20 mouse cellular contexts compared by ENCODE assay signal in the genomic region with DNA sequence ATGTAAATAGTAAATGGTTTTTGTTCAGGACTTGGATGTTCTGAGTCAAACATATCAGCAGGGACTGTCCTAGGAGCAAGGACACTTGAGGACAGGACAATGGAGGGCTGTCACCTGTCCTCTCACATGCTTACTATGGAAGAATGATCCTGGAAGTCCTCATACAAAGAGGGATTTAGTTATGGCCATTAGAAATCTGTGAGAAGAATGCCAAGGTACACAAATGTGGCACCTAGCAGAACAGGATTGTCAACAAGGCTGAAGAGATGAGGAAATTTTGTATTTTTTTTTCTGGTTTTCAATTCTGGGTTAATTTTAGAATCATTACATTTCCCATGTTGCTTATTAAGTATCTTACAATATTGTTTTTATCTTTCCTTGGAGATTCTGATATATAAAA.
"Had no signal": no experiment of that assay in that cellular context is flagged by ENCODE, and none has a peak within 500 bp of the region (broad histone marks: within the 10 kb centered on the region; RNA-seq: fewer than 3 reads in every experiment).

No protein-coding gene starts in this region.

- H3K4me2 ChIP-seq: heart, embryonic 11.5 days; heart, embryonic 13.5 days; heart, embryonic 15.5 days; hindbrain, embryonic 13.5 days; hindbrain, embryonic 15.5 days; limb, embryonic 13.5 days; limb, embryonic 15.5 days; liver, embryonic 11.5 days had no signal

- H3K9ac ChIP-seq: heart, embryonic 13.5 days; heart, embryonic 15.5 days; hindbrain, embryonic 13.5 days; hindbrain, embryonic 15.5 days; limb, embryonic 13.5 days; limb, embryonic 15.5 days had no signal

- ATAC-seq: hindbrain, postnatal 0 days; intestine, embryonic 16.5 days had no signal

- H3K4me3 ChIP-seq: heart, adult 2 months; heart, embryonic 13.5 days; heart, embryonic 15.5 days; hindbrain, embryonic 13.5 days; hindbrain, embryonic 15.5 days; limb, embryonic 13.5 days; limb, embryonic 15.5 days had no signal

- H3K9me3 ChIP-seq: heart, embryonic 13.5 days; heart, embryonic 15.5 days; hindbrain, embryonic 13.5 days; hindbrain, embryonic 15.5 days; limb, embryonic 13.5 days; limb, embryonic 15.5 days had no signal

- H3K27me3 ChIP-seq: heart, embryonic 13.5 days; heart, embryonic 15.5 days; hindbrain, embryonic 13.5 days; hindbrain, embryonic 15.5 days; limb, embryonic 13.5 days; limb, embryonic 15.5 days had no signal

- H3K27ac ChIP-seq: heart, adult 2 months; heart, embryonic 13.5 days; heart, embryonic 15.5 days; hindbrain, embryonic 13.5 days; hindbrain, embryonic 15.5 days; hindbrain, postnatal 0 days; limb, embryonic 13.5 days; limb, embryonic 15.5 days had no signal

- H3K4me1 ChIP-seq: heart, embryonic 15.5 days; hindbrain, embryonic 15.5 days; limb, embryonic 15.5 days had no signal

- DNase-seq: gastrocnemius, postnatal 14 days; gastrocnemius, postnatal 36 days; heart, adult 2 months; kidney, adult 11 months; kidney, adult 8-10 months; kidney, postnatal 14 days; kidney, postnatal 36 days; layer of hippocampus, adult 9-11 months; layer of hippocampus, postnatal 36 days; left cerebral cortex, postnatal 4 days had no signal

- H3K36me3 ChIP-seq: heart, embryonic 13.5 days; heart, embryonic 15.5 days; hindbrain, embryonic 13.5 days; hindbrain, embryonic 15.5 days; limb, embryonic 13.5 days; limb, embryonic 15.5 days had no signal
